Mouse (Mus musculus) Patski (cell line): ENCODE measurements around the gene Pcolce2. TPM values are rescaled to one million over a fixed set of nuclear protein-coding genes. Genes with fewer than 3 reads are reported as not detected.

Experiments
- ATAC-seq: fragments of 100-300 bp; one replicate; pipeline ENCODE4 v1.8.0; 2021
- CTCF ChIA-PET: fragments of 350-600 bp; sonication (Branson Sonifier 250); formaldehyde crosslinking; loops from one replicate; lab custom pipeline; 2022; ENCODE audit warnings: inconsistent platforms; lab: Charles Lee
- POLR2A ChIA-PET: fragments of 350-600 bp; sonication (Branson Sonifier 250); formaldehyde crosslinking; loops from one replicate; lab custom pipeline; 2022; ENCODE audit warnings: antibody characterized with exemption, inconsistent platforms; lab: Charles Lee
- DNase-seq: peaks from one replicate; pipeline ENCODE4 v3.0.0-alpha.2; 2011; ENCODE audit warnings: low read depth, low spot score
- H3K27me3 ChIP-seq: fragments of 371-371 bp; one replicate; pipeline ENCODE4 v1.5.1; 2021
- CTCF ChIP-seq: fragments of 100-300 bp; IDR thresholded peaks from one replicate; pipeline ENCODE4 v1.5.1; 2021
- in situ Hi-C: fragments of 300-500 bp; cut with MboI; formaldehyde crosslinking; loops from 3 replicates; pipeline ENCODE4 v1.11.1; 2018; ENCODE audit warnings: low pct_unique_long_range_greater_than_20kb, mixed read lengths
- polyA plus RNA-seq: library from polyadenylated mRNA; unstranded; gene quantifications from one replicate; pipeline ENCODE4 v1.2.3, GENCODE M21; 2021

The Pcolce2 gene
- polyA plus RNA-seq, 1 experiment from 2014 or later, result 6.0 TPM

DNA sequence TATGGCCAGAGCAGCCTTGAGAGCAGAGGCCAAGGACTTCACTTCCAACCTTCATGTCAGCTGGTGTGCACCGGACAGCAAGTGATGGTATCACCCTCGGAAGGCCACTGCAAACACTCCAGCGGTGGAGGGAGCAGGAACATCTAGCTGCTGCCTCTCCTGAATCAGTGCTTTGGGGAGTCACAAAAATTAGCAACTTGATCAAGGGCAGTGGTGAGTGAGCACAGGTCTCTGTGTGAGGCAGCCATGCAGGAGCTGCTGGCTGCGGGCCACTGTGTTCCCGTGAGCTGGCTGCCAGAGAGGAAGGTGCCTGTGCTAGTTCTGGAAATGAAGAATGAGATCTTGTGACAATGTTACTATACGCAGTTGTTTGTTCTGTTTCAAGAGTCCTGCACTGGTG, 16.0 kb downstream of the Pcolce2 start:
- ATAC-seq (no peak), DNase-seq (no peak)
- no peak for TF ChIP-seq CTCF
- POLR2A ChIA-PET, result no interaction called here
- in situ Hi-C loops, result no loop called here
- H3K27me3 ChIP-seq, result no peaks in the 10 kb centered on the region
- CTCF ChIA-PET, result no interaction called here

- H3K27me3 ChIP-seq, result no peaks in the 10 kb centered on the region
- in situ Hi-C loops, result no loop called here
- ATAC-seq (no peak), DNase-seq (no peak)
- POLR2A ChIA-PET, result no interaction called here
- CTCF ChIA-PET, result interaction anchor here (0.9 kb wide), 1 partner anchor 34 kb away, joined by 3 read pairs; no protein-coding TSS in a partner anchor
- TF ChIP-seq CTCF, result no peak
Observed at GRCm38 (mm10) chr9:95654356-95654755, 17.0 kb downstream of the Pcolce2 start.

DNA sequence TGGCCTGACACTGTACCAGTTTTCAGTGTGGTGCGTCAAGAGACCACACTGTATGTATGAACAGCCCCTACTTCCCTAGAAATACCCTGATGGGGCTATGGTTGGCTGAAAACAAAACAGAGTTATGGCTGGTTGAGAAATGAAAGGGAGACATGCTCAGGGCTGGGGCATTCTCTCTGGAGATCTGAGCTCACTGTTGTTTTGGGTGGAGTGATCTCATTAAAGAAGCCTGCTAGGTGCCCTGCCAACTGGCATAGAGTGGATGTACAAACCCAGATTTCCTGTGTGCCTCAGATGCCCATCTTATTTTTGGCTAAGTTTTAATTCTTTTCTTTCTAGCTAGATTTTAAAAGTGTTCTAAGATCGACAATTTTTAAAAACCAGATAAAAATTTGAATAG, 20.5 kb downstream of the Pcolce2 start:
- CTCF ChIA-PET, result interaction anchor here (1.3 kb wide), 1 partner anchor 11 kb away, joined by 3 read pairs; no protein-coding TSS in a partner anchor
- TF ChIP-seq CTCF, result no peak
- DNase-seq, result peak; percentile 54

GRCm38 (mm10) chr9:95664290-95664989, 27.0 kb downstream of the Pcolce2 start:
- in situ Hi-C loops, result no loop called here
- no peak for TF ChIP-seq CTCF
- DNase-seq, result no peak
- no peak for ATAC-seq
- POLR2A ChIA-PET, result no interaction called here
- no peaks in the 10 kb centered on the region for H3K27me3 ChIP-seq
- CTCF ChIA-PET, result no interaction called here

More for the DNA sequence above, 20.5 kb downstream of the Pcolce2 start:
- POLR2A ChIA-PET, result no interaction called here
- H3K27me3 ChIP-seq, result no peaks in the 10 kb centered on the region
- ATAC-seq, result peak; percentile 93
- in situ Hi-C loops, result no loop called here

- no peak for TF ChIP-seq CTCF
- in situ Hi-C loops, result no loop called here
- DNase-seq, result no peak
- ATAC-seq, result no peak
- POLR2A ChIA-PET, result no interaction called here
- H3K27me3 ChIP-seq, result no peaks in the 10 kb centered on the region
- CTCF ChIA-PET, result no interaction called here
Observed at GRCm38 (mm10) chr9:95665835-95666234, 28.4 kb downstream of the Pcolce2 start.

- ATAC-seq (no peak), DNase-seq (no peak)
- no peak for TF ChIP-seq CTCF
- H3K27me3 ChIP-seq, result no peaks in the 10 kb centered on the region
- ChIA-PET CTCF (interaction anchor here (1.5 kb wide), 1 partner anchor 16 kb away, joined by 3 read pairs; no protein-coding TSS in a partner anchor), POLR2A (no interaction called here)
- in situ Hi-C loops, result no loop called here
Observed at GRCm38 (mm10) chr9:95667836-95668235, 30.4 kb downstream of the Pcolce2 start.

DNA sequence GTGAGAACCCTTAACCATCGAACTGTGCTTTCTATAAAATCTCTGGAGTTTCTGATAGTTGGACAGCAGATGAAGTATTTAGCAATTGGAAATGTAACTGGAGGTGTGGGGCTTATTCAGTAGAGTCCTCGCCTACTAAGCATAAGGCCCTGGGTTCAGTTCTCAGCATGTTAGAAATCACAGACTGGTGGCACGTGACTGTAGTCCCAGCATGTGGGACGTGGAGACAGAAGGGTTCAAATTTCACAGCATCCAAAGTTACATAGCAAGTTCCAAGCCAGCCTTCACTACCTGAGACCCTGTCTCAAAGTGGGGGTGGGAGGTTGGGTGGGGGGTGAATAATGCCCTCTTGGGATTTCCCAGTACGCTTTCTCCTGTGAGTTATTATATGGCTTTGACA, 30.9 kb downstream of the Pcolce2 start:
- DNase-seq (no peak), ATAC-seq (no peak)
- H3K27me3 ChIP-seq, result no peaks in the 10 kb centered on the region
- POLR2A ChIA-PET, result no interaction called here
- CTCF ChIA-PET, result interaction anchor here (1.5 kb wide), 1 partner anchor 16 kb away, joined by 3 read pairs; no protein-coding TSS in a partner anchor
- TF ChIP-seq CTCF, result no peak
- in situ Hi-C loops, result no loop called here

- in situ Hi-C loops, result no loop called here
- ChIA-PET POLR2A (no interaction called here), CTCF (interaction anchor here (1.6 kb wide), 1 partner anchor 147 kb away, joined by 3 read pairs; no protein-coding TSS in a partner anchor)
- ATAC-seq (no peak), DNase-seq (no peak)
- TF ChIP-seq CTCF, result no peak
- no peaks in the 10 kb centered on the region for H3K27me3 ChIP-seq
Observed at GRCm38 (mm10) chr9:95672331-95672730, 34.9 kb downstream of the Pcolce2 start.

- ChIA-PET CTCF (interaction anchor here (1.4 to 1.6 kb wide), 2 partner anchors 27 to 147 kb away, joined by 3 read pairs; no protein-coding TSS in a partner anchor), POLR2A (no interaction called here)
- ATAC-seq (no peak), DNase-seq (no peak)
- H3K27me3 ChIP-seq, result no peaks in the 10 kb centered on the region
- peak; percentile 67 for TF ChIP-seq CTCF
- in situ Hi-C loops, result no loop called here
Observed at GRCm38 (mm10) chr9:95672760-95673159, 35.4 kb downstream of the Pcolce2 start.

DNA sequence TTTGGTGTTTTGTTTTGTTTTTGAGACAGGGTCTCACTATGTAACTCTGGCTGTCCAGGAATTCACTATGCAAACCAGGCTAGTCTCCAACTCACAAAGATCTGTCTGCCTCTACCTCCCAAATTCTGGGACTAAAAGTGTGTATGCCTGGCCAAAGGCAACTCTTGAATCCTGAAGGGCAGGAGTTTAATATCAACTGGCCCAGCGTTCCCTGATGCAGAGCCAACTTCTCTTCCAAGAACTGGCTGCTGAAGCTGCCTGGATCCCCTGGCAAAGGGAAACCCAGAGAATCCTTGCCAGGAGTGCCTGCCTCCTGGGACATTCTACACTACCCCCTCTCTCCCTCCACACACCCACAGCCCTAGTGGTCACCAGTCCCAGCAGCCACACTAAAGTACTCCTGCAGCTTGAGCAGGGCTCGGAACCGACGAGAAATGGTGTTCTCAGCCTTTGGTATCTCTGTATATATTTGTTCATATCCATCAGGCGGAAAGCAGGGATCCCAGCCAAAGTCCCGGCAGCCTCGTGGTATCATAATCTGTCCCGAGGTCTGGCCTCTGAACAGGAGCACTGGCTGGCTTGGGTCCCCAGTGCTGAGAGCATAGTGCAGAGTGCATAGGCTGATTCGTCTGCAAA, 37.8 kb downstream of the Pcolce2 start:
- DNase-seq (no peak), ATAC-seq (peak; percentile 31)
- no peak for TF ChIP-seq CTCF
- in situ Hi-C loops, result loop anchor here (25.0 kb wide), 1 partner anchor 938 kb away; no protein-coding TSS in a partner anchor
- no peaks in the 10 kb centered on the region for H3K27me3 ChIP-seq
- ChIA-PET CTCF (interaction anchor here (1.1 kb wide), 2 partner anchors 12 to 28 kb away, joined by 3 read pairs; no protein-coding TSS in a partner anchor), POLR2A (no interaction called here)
